Mouse (Mus musculus) liver, postnatal 0 days (tissue): Measurements from ENCODE around the gene Fryl. TPM values are rescaled to one million over a fixed set of nuclear protein-coding genes. Genes with fewer than 3 reads are reported as not detected.
A peak's percentile ranks its signal among the peaks of the same experiment; 100 is the strongest.

Experiments used
- ATAC-seq: fragments of 200-750 bp; cut with Nextera tagmentation; 2 replicates; pipeline ENCODE4 v1.8.0; 2017; ENCODE audit warnings: mild to moderate bottlenecking, moderate library complexity
- DNase-seq: peaks from one replicate; pipeline ENCODE4 v3.0.0-alpha.2; 2016
- H3K27ac ChIP-seq: fragments of 300-500 bp; sonication (generic); 2 replicates; pipeline ENCODE4 v1.5.1; 2014; ENCODE audit warnings: antibody characterized with exemption, moderate library complexity, mild to moderate bottlenecking, low read depth
- H3K27me3 ChIP-seq: fragments of 300-500 bp; sonication (generic); 2 replicates; pipeline ENCODE4 v1.6.1; 2014; ENCODE audit warnings: low read length, control low read depth, mixed read lengths; ENCODE audit not compliant: insufficient read depth
- H3K36me3 ChIP-seq: fragments of 300-500 bp; sonication (generic); replicated peaks from 2 replicates; pipeline ENCODE4 v1.6.1; 2014; ENCODE audit warnings: mild to moderate bottlenecking, control low read depth, low read length, moderate library complexity, mixed read lengths; ENCODE audit not compliant: insufficient read depth
- H3K4me1 ChIP-seq: fragments of 300-500 bp; sonication (generic); 2 replicates; pipeline ENCODE4 v1.6.1; 2014; ENCODE audit warnings: antibody characterized with exemption, mild to moderate bottlenecking, control low read depth; ENCODE audit not compliant: insufficient read depth
- H3K4me2 ChIP-seq: fragments of 300-500 bp; sonication (generic); 2 replicates; pipeline ENCODE4 v1.6.1; 2014; ENCODE audit warnings: low read depth, mild to moderate bottlenecking, low read length, moderate library complexity, mixed read lengths
- H3K4me3 ChIP-seq: fragments of 300-500 bp; sonication (generic); 2 replicates; pipeline ENCODE4 v1.5.1; 2014; ENCODE audit warnings: low read depth, low read length
- H3K9ac ChIP-seq: fragments of 300-500 bp; sonication (generic); replicated peaks from 2 replicates; pipeline ENCODE4 v1.6.1; 2014; ENCODE audit warnings: mild to moderate bottlenecking, moderate library complexity
- H3K9me3 ChIP-seq: fragments of 300-500 bp; sonication (generic); 2 replicates; pipeline ENCODE4 v1.6.1; 2016; ENCODE audit warnings: mild to moderate bottlenecking, control low read depth, low read length, mixed read lengths
- CTCF ChIP-seq: sonication (generic); IDR thresholded peaks from 2 replicates; pipeline ENCODE4 v1.5.1; 2016; ENCODE audit warnings: antibody characterized with exemption, low read depth
- EP300 ChIP-seq: IDR thresholded peaks from 2 replicates; pipeline ENCODE4 v1.6.1; 2016; ENCODE audit warnings: antibody characterized with exemption, low read depth, mild to moderate bottlenecking
- WGBS: fragments of 180-500 bp; shearing (Covaris S2); extraction: QIAGEN DNeasy Blood & Tissue Kit; methylation state at CpG from one replicate; pipeline ENCODE4 v1.1.7; 2014; ENCODE audit not compliant: insufficient replicate concordance; 5-methylcytosine and 5-hydroxymethylcytosine counted together
- polyA plus RNA-seq: library from polyadenylated mRNA; unstranded; fragments of >200 nt; fragmentation: Nextera tagmentation; extraction: Ambion mirVana; gene quantifications from 2 replicates; pipeline ENCODE4 v1.2.1, GENCODE M21; 2015

The Fryl gene
- polyA plus RNA-seq, 1 experiment from 2014 or later: 25.8 TPM

GRCm38 (mm10) chr5:73056457-73056856 lies 200.0 kb downstream of the Fryl start:
- no peak overlapping the region for H3K27ac ChIP-seq
- no peak for DNase-seq
- ATAC-seq: no peak
- H3K4me3 ChIP-seq: no peak overlapping the region
- H3K27me3 ChIP-seq: no peaks in the 10 kb centered on the region
- 92% methylated on average over 6 of the region's 6 CpGs for WGBS
- no peaks in the 10 kb centered on the region for H3K9me3 ChIP-seq
- H3K4me1 ChIP-seq: no peaks in the 10 kb centered on the region
- no peak overlapping the region for H3K4me2 ChIP-seq
- TF ChIP-seq EP300: no peak
- TF ChIP-seq CTCF: peak; percentile 60
- peaks cover 78% of the 10 kb centered on the region for H3K36me3 ChIP-seq
- H3K9ac ChIP-seq: no peak overlapping the region

GRCm38 (mm10) chr5:73053933-73054332 lies 202.5 kb downstream of the Fryl start:
- WGBS: 94% methylated on average over 8 of the region's 8 CpGs
- peaks cover 89% of the 10 kb centered on the region for H3K36me3 ChIP-seq
- no peak for ATAC-seq

GRCm38 (mm10) chr5:73047651-73048245 lies 208.7 kb downstream of the Fryl start:
- WGBS: 91% methylated on average over 7 of the region's 7 CpGs
- ATAC-seq: no peak
- Histone ChIP-seq H3K27ac (no peak overlapping the region), H3K4me3 (no peak overlapping the region), H3K4me2 (no peak overlapping the region), H3K9ac (no peak overlapping the region), H3K9me3 (no peaks in the 10 kb centered on the region), H3K27me3 (no peaks in the 10 kb centered on the region), H3K4me1 (no peaks in the 10 kb centered on the region), H3K36me3 (peaks cover 87% of the 10 kb centered on the region)
- DNase-seq: no peak
- no peak for TF ChIP-seq CTCF
- TF ChIP-seq EP300: no peak

More at GRCm38 (mm10) chr5:73053933-73054332, 202.5 kb downstream of the Fryl start:
- Histone ChIP-seq H3K4me1 (no peaks in the 10 kb centered on the region), H3K9me3 (no peaks in the 10 kb centered on the region), H3K27ac (no peak overlapping the region), H3K27me3 (no peaks in the 10 kb centered on the region), H3K9ac (no peak overlapping the region), H3K4me2 (no peak overlapping the region), H3K4me3 (no peak overlapping the region)
- DNase-seq: no peak
- TF ChIP-seq CTCF (no peak), EP300 (no peak)

- no peak overlapping the region for H3K27ac ChIP-seq
- DNase-seq (no peak), ATAC-seq (0 out of 2 replicates have a peak, but pooled peaks have one; percentile 15)
- H3K36me3 ChIP-seq: peaks cover 64% of the 10 kb centered on the region
- no peaks in the 10 kb centered on the region for H3K9me3 ChIP-seq
- no peak overlapping the region for H3K4me2 ChIP-seq
- no peak for TF ChIP-seq CTCF
- TF ChIP-seq EP300: no peak
- no peak overlapping the region for H3K4me3 ChIP-seq
- 96% methylated on average over 2 of the region's 2 CpGs for WGBS
- no peaks in the 10 kb centered on the region for H3K4me1 ChIP-seq
- H3K9ac ChIP-seq: no peak overlapping the region
- no peaks in the 10 kb centered on the region for H3K27me3 ChIP-seq
Observed at GRCm38 (mm10) chr5:73044055-73044454, 212.4 kb downstream of the Fryl start.

GRCm38 (mm10) chr5:73032481-73032880 lies 223.9 kb downstream of the Fryl start:
- H3K4me1 ChIP-seq: no peaks in the 10 kb centered on the region
- no peak overlapping the region for H3K9ac ChIP-seq
- no peak for ATAC-seq
- no peak overlapping the region for H3K4me2 ChIP-seq
- TF ChIP-seq EP300 (no peak), CTCF (no peak)
- DNase-seq: no peak
- no peak overlapping the region for H3K27ac ChIP-seq
- H3K4me3 ChIP-seq: no peak overlapping the region
- no peaks in the 10 kb centered on the region for H3K9me3 ChIP-seq
- H3K27me3 ChIP-seq: no peaks in the 10 kb centered on the region
- 92% methylated on average over 11 of the region's 11 CpGs for WGBS
- peaks cover 70% of the 10 kb centered on the region for H3K36me3 ChIP-seq

GRCm38 (mm10) chr5:73028646-73029045 lies 227.8 kb downstream of the Fryl start:
- DNase-seq (no peak), ATAC-seq (no peak)
- no peak overlapping the region for H3K27ac ChIP-seq
- WGBS: 84% methylated on average over 13 of the region's 13 CpGs
- H3K9ac ChIP-seq: no peak overlapping the region
- H3K27me3 ChIP-seq: no peaks in the 10 kb centered on the region
- H3K4me1 ChIP-seq: no peaks in the 10 kb centered on the region
- H3K36me3 ChIP-seq: peaks cover 66% of the 10 kb centered on the region
- TF ChIP-seq CTCF (no peak), EP300 (no peak)
- H3K4me3 ChIP-seq: no peak overlapping the region
- no peaks in the 10 kb centered on the region for H3K9me3 ChIP-seq
- no peak overlapping the region for H3K4me2 ChIP-seq
